Mouse (Mus musculus) heart, embryonic 14.5 days (tissue): ENCODE results near the gene Gm10382. TPM values are rescaled to one million over a fixed set of nuclear protein-coding genes. Genes with fewer than 3 reads are reported as not detected.
A peak's percentile ranks its signal among the peaks of the same experiment; 100 is the strongest.
"Not testable (repeated sequence)": the region's sequence is repeated elsewhere in the genome, so short reads cannot be mapped to it uniquely, and the experiment has no call there.

Source experiments
- ATAC-seq: fragments of 200-750 bp; cut with Nextera tagmentation; 2 replicates; pipeline ENCODE4 v1.8.0; 2017; ENCODE audit warnings: low read depth, moderate TSS enrichment; ENCODE audit not compliant: insufficient number of reproducible peaks, insufficient read depth, low FRiP score
- H3K27ac ChIP-seq, 2 experiments: fragments of 200-500 bp in 1 of 2; fragments of 300-500 bp in 1 of 2; sonication (generic) in 1 of 2; replicated peaks in 1 of 2; 2 replicates each; pipeline ENCODE4 v1.5.1; 2012 to 2014; ENCODE audit warnings: low read depth in 2 of 2, low read length in 2 of 2, control low read depth in 1 of 2, mild to moderate bottlenecking in 1 of 2, mixed read lengths in 1 of 2; ENCODE audit not compliant: control insufficient read depth in 1 of 2, insufficient read depth in 1 of 2
- H3K27me3 ChIP-seq: fragments of 300-500 bp; sonication (generic); 2 replicates; pipeline ENCODE4 v1.6.1; 2014; ENCODE audit warnings: mild to moderate bottlenecking, low read length, control low read depth; ENCODE audit not compliant: control insufficient read depth, insufficient read depth
- H3K36me3 ChIP-seq: fragments of 300-500 bp; sonication (generic); 2 replicates; pipeline ENCODE4 v1.6.1; 2014; ENCODE audit warnings: mild to moderate bottlenecking, control low read depth, low read length, mixed read lengths; ENCODE audit not compliant: control insufficient read depth, insufficient read depth
- H3K4me1 ChIP-seq, 2 experiments: fragments of 200-500 bp in 1 of 2; fragments of 300-500 bp in 1 of 2; sonication (generic) in 1 of 2; 2 replicates each; pipeline ENCODE4 v1.6.1; 2012 to 2014; ENCODE audit warnings: low read length in 2 of 2, control low read depth in 1 of 2, mixed read lengths in 1 of 2; ENCODE audit not compliant: control insufficient read depth in 2 of 2, insufficient read depth in 2 of 2
- H3K4me2 ChIP-seq: fragments of 300-500 bp; sonication (generic); 2 replicates; pipeline ENCODE4 v1.6.1; 2014; ENCODE audit warnings: mild to moderate bottlenecking, low read length
- H3K4me3 ChIP-seq, 2 experiments: fragments of 200-500 bp in 1 of 2; fragments of 300-500 bp in 1 of 2; sonication (generic) in 1 of 2; 2 replicates each; pipeline ENCODE4 v1.5.1; 2012 to 2014; ENCODE audit warnings: low read length in 2 of 2, mild to moderate bottlenecking in 2 of 2, control low read depth in 1 of 2, low read depth in 1 of 2, moderate library complexity in 1 of 2; ENCODE audit not compliant: control insufficient read depth in 1 of 2, insufficient read depth in 1 of 2
- H3K9ac ChIP-seq: fragments of 300-500 bp; sonication (generic); 2 replicates; pipeline ENCODE4 v1.6.1; 2014; ENCODE audit warnings: mild to moderate bottlenecking, low read length
- H3K9me3 ChIP-seq: fragments of 300-500 bp; sonication (generic); 2 replicates; pipeline ENCODE4 v1.6.1; 2016; ENCODE audit warnings: low read length, control low read depth; ENCODE audit not compliant: control insufficient read depth
- WGBS: fragments of 180-500 bp; shearing (Covaris S2); extraction: QIAGEN DNeasy Blood & Tissue Kit; methylation state at CpG from one replicate; pipeline ENCODE4 v1.1.7; 2014; 5-methylcytosine and 5-hydroxymethylcytosine counted together
- polyA plus RNA-seq: library from polyadenylated mRNA; unstranded; fragments of >200 nt; fragmentation: Nextera tagmentation; extraction: Ambion mirVana; gene quantifications from 2 replicates; pipeline ENCODE4 v1.2.1, GENCODE M21; 2014

Gene Gm10382
- polyA plus RNA-seq, 1 experiment from 2014 or later = 0.32 TPM

- H3K4me3 ChIP-seq, H3K9me3 ChIP-seq, H3K4me1 ChIP-seq, ATAC-seq, H3K9ac ChIP-seq, H3K27ac ChIP-seq, H3K4me2 ChIP-seq, H3K27me3 ChIP-seq: not testable (repeated sequence)
- peaks cover 42% of the 10 kb centered on the region for H3K36me3 ChIP-seq
- 89% methylated on average over 8 of the region's 8 CpGs for WGBS
These were observed 23.4 kb downstream of the Gm10382 start for GRCm38 (mm10) chr5:125412536-125412935.

- H3K36me3 ChIP-seq = peaks cover 54% of the 10 kb centered on the region
- ATAC-seq = peak; percentile 70
These were observed 24.6 kb downstream of the Gm10382 start for GRCm38 (mm10) chr5:125413763-125414162.

GRCm38 (mm10) chr5:125416183-125416582 lies 27.1 kb downstream of the Gm10382 start:
- H3K9ac ChIP-seq = no peak overlapping the region
- no peak for ATAC-seq
- H3K4me3 ChIP-seq = no peak overlapping the region
- H3K36me3 ChIP-seq = peaks cover 78% of the 10 kb centered on the region
- no peaks in the 10 kb centered on the region for H3K9me3 ChIP-seq
- WGBS = 92% methylated on average over 8 of the region's 8 CpGs
- H3K27me3 ChIP-seq = no peaks in the 10 kb centered on the region
- H3K4me1 ChIP-seq = peaks cover 4 to 5% of the 10 kb centered on the region in 2 experiments; a peak in 2 of 4 replicates
- H3K27ac ChIP-seq = no peak overlapping the region
- no peak overlapping the region for H3K4me2 ChIP-seq

More at GRCm38 (mm10) chr5:125413763-125414162, 24.6 kb downstream of the Gm10382 start:
- Histone ChIP-seq H3K4me2 (no peak overlapping the region), H3K9ac (no peak overlapping the region), H3K27me3 (no peaks in the 10 kb centered on the region), H3K4me3 (no peak overlapping the region), H3K4me1 (peaks cover 8 to 10% of the 10 kb centered on the region in 2 experiments; a peak in 2 of 4 replicates), H3K9me3 (no peaks in the 10 kb centered on the region), H3K27ac (peak overlapping the region; percentile 58 to 84)
- whole genome bisulfite sequencing = 17% methylated on average over 4 of the region's 4 CpGs

DNA sequence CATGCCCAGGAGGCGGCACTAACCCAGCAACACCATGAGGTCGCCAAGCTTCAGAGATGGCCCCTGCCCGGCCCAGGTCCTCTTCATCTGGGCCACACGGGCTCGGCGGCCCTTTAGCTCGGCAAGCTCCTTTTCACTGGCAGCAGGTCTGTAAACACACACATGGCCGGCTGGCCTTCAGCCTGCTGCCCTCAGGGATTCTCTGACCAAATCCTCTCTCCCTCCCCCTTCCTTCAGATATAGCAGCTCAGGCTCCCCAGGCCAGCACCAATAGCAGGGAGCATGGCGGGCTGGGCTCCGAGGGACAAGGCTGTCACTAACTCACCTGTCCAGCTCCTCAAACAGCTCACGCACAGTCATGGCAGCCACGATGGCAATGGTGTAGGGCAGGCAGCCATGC lies 29.5 kb downstream of the Gm10382 start:
- no peak overlapping the region for H3K27ac ChIP-seq
- H3K36me3 ChIP-seq = peaks cover 98% of the 10 kb centered on the region
- 89% methylated on average over 12 of the region's 12 CpGs for WGBS
- H3K9me3 ChIP-seq = no peaks in the 10 kb centered on the region
- no peaks in the 10 kb centered on the region; a peak in 1 of 4 replicates for H3K4me1 ChIP-seq
- no peak overlapping the region for H3K4me3 ChIP-seq
- no peak for ATAC-seq
- H3K4me2 ChIP-seq = no peak overlapping the region
- H3K27me3 ChIP-seq = no peaks in the 10 kb centered on the region
- no peak overlapping the region for H3K9ac ChIP-seq

DNA sequence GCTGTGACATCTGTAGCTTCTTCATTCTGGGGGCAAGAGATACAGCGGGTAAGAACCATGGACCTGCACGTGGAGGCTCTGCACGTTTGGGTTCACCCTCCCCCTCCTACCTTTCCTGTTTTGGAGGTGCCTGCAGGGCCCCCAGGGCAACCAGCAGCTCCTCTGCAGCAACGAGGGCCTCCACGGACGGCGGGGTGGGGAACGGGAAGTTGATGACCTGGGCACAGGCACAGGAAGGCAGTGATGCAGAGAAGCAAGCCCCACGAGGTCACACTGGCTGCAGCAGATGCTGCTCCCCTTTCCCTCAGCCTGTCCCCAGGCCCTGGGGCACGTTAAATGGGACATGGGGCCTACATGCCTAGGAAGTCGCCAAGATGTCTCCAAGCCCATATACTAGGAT lies 30.0 kb downstream of the Gm10382 start:
- Histone ChIP-seq H3K27me3 (no peaks in the 10 kb centered on the region), H3K4me2 (no peak overlapping the region), H3K4me1 (no peaks in the 10 kb centered on the region), H3K36me3 (peaks cover 99% of the 10 kb centered on the region), H3K27ac (no peak overlapping the region), H3K9ac (no peak overlapping the region), H3K4me3 (no peak overlapping the region), H3K9me3 (no peaks in the 10 kb centered on the region)
- no peak for ATAC-seq
- WGBS = 82% methylated on average over 11 of the region's 11 CpGs

- Histone ChIP-seq H3K4me2 (no peak overlapping the region), H3K9me3 (no peaks in the 10 kb centered on the region), H3K27ac (peak overlapping the region; percentile 66 to 84), H3K27me3 (no peaks in the 10 kb centered on the region), H3K36me3 (peaks cover 98% of the 10 kb centered on the region), H3K9ac (no peak overlapping the region), H3K4me3 (no peak overlapping the region), H3K4me1 (peaks cover 0 to 5% of the 10 kb centered on the region in 2 experiments; a peak in 1 of 4 replicates)
- 86% methylated on average over 10 of the region's 10 CpGs for WGBS
- no peak for ATAC-seq
These were observed 36.7 kb downstream of the Gm10382 start for GRCm38 (mm10) chr5:125425698-125426276.

- Histone ChIP-seq H3K9ac (no peak overlapping the region), H3K4me1 (peaks cover 0 to 5% of the 10 kb centered on the region in 2 experiments; a peak in 1 of 4 replicates), H3K4me2 (no peak overlapping the region), H3K9me3 (no peaks in the 10 kb centered on the region), H3K36me3 (peaks cover 98% of the 10 kb centered on the region), H3K27me3 (no peaks in the 10 kb centered on the region), H3K27ac (peak overlapping the region; percentile 66 to 84), H3K4me3 (no peak overlapping the region)
- ATAC-seq = peak; percentile 44
- WGBS = 69% methylated on average over 10 of the region's 10 CpGs
These were observed 37.2 kb downstream of the Gm10382 start for GRCm38 (mm10) chr5:125426343-125426742.

GRCm38 (mm10) chr5:125432324-125432723 lies 43.2 kb downstream of the Gm10382 start:
- H3K9ac ChIP-seq = not testable (repeated sequence)
- WGBS = 92% methylated on average over 2 of the region's 2 CpGs

More at GRCm38 (mm10) chr5:125432324-125432723, 43.2 kb downstream of the Gm10382 start:
- H3K4me2 ChIP-seq, H3K27me3 ChIP-seq, ATAC-seq, H3K27ac ChIP-seq, H3K4me3 ChIP-seq, H3K9me3 ChIP-seq: not testable (repeated sequence)
- Histone ChIP-seq H3K36me3 (peaks cover 42% of the 10 kb centered on the region), H3K4me1 (peaks cover 5 to 11% of the 10 kb centered on the region in 2 experiments)
